Mouse (Mus musculus): ENCODE results near the gene Gnaz. TPM values are rescaled to one million over a fixed set of nuclear protein-coding genes. Genes with fewer than 3 reads are reported as not detected.

The Gnaz gene
- polyA plus RNA-seq, 1 experiment, result 0.44 TPM

GRCm38 (mm10) chr10:74931631-74932030, 35.3 kb upstream of the Gnaz start:
- Histone ChIP-seq H3K27ac (ENCODE audit: insufficient read depth, low read length) (no peak overlapping the region), H3K4me3 (ENCODE audit: insufficient read depth, low read length) (no peak overlapping the region), H3K4me1 (ENCODE audit: control insufficient read depth, insufficient read depth, low read length) (no peaks in the 10 kb centered on the region)
- TF ChIP-seq CTCF (IDR thresholded peaks at IDR 0.05; ENCODE audit: borderline replicate concordance, insufficient read depth, low read length), result no peak
- no peak for TF ChIP-seq POLR2A (IDR thresholded peaks at IDR 0.05; ENCODE audit: low read depth, low read length)

GRCm38 (mm10) chr10:74932487-74932886, 34.5 kb upstream of the Gnaz start:
- H3K27ac ChIP-seq (ENCODE audit: insufficient read depth, low read length), result no peak overlapping the region
- H3K4me3 ChIP-seq (ENCODE audit: insufficient read depth, low read length), result no peak overlapping the region
- TF ChIP-seq CTCF (IDR thresholded peaks at IDR 0.05; ENCODE audit: borderline replicate concordance, insufficient read depth, low read length) (no peak), POLR2A (IDR thresholded peaks at IDR 0.05; ENCODE audit: low read depth, low read length) (no peak)
- no peaks in the 10 kb centered on the region for H3K4me1 ChIP-seq (ENCODE audit: control insufficient read depth, insufficient read depth, low read length)

GRCm38 (mm10) chr10:74933548-74934190, 33.3 kb upstream of the Gnaz start:
- H3K4me3 ChIP-seq (ENCODE audit: insufficient read depth, low read length), result no peak overlapping the region
- TF ChIP-seq POLR2A (IDR thresholded peaks at IDR 0.05; ENCODE audit: low read depth, low read length) (no peak), CTCF (IDR thresholded peaks at IDR 0.05; ENCODE audit: borderline replicate concordance, insufficient read depth, low read length) (peak; percentile 24; the same call in 1 of the 2 replicates)
- no peak overlapping the region for H3K27ac ChIP-seq (ENCODE audit: insufficient read depth, low read length)

GRCm38 (mm10) chr10:74934521-74934920, 32.5 kb upstream of the Gnaz start:
- TF ChIP-seq POLR2A (IDR thresholded peaks at IDR 0.05; ENCODE audit: low read depth, low read length), result no peak
- TF ChIP-seq CTCF (IDR thresholded peaks at IDR 0.05; ENCODE audit: borderline replicate concordance, insufficient read depth, low read length), result peak; percentile 51; the same call in 1 of the 2 replicates
- no peak overlapping the region for H3K4me3 ChIP-seq (ENCODE audit: insufficient read depth, low read length)
- H3K4me1 ChIP-seq (ENCODE audit: control insufficient read depth, insufficient read depth, low read length), result no peaks in the 10 kb centered on the region
- no peak overlapping the region for H3K27ac ChIP-seq (ENCODE audit: insufficient read depth, low read length)

More at GRCm38 (mm10) chr10:74933548-74934190, 33.3 kb upstream of the Gnaz start:
- no peaks in the 10 kb centered on the region for H3K4me1 ChIP-seq (ENCODE audit: control insufficient read depth, insufficient read depth, low read length)

GRCm38 (mm10) chr10:74935016-74935415, 32.0 kb upstream of the Gnaz start:
- no peak overlapping the region for H3K27ac ChIP-seq (ENCODE audit: insufficient read depth, low read length)
- TF ChIP-seq CTCF (IDR thresholded peaks at IDR 0.05; ENCODE audit: borderline replicate concordance, insufficient read depth, low read length), result no peak
- TF ChIP-seq POLR2A (IDR thresholded peaks at IDR 0.05; ENCODE audit: low read depth, low read length), result no peak
- H3K4me1 ChIP-seq (ENCODE audit: control insufficient read depth, insufficient read depth, low read length), result no peaks in the 10 kb centered on the region
- H3K4me3 ChIP-seq (ENCODE audit: insufficient read depth, low read length), result no peak overlapping the region

GRCm38 (mm10) chr10:74937003-74937790, 29.8 kb upstream of the Gnaz start:
- peak; percentile 92 for TF ChIP-seq CTCF (IDR thresholded peaks at IDR 0.05; ENCODE audit: borderline replicate concordance, insufficient read depth, low read length)
- TF ChIP-seq POLR2A (IDR thresholded peaks at IDR 0.05; ENCODE audit: low read depth, low read length), result no peak
- no peak overlapping the region for H3K4me3 ChIP-seq (ENCODE audit: insufficient read depth, low read length)
- H3K27ac ChIP-seq (ENCODE audit: insufficient read depth, low read length), result no peak overlapping the region
- no peaks in the 10 kb centered on the region for H3K4me1 ChIP-seq (ENCODE audit: control insufficient read depth, insufficient read depth, low read length)

GRCm38 (mm10) chr10:74938410-74938809, 28.6 kb upstream of the Gnaz start:
- TF ChIP-seq POLR2A (IDR thresholded peaks at IDR 0.05; ENCODE audit: low read depth, low read length) (no peak), CTCF (IDR thresholded peaks at IDR 0.05; ENCODE audit: borderline replicate concordance, insufficient read depth, low read length) (no peak)
- Histone ChIP-seq H3K4me3 (ENCODE audit: insufficient read depth, low read length) (no peak overlapping the region), H3K27ac (ENCODE audit: insufficient read depth, low read length) (no peak overlapping the region), H3K4me1 (ENCODE audit: control insufficient read depth, insufficient read depth, low read length) (no peaks in the 10 kb centered on the region)

- Histone ChIP-seq H3K4me3 (ENCODE audit: insufficient read depth, low read length) (no peak overlapping the region), H3K4me1 (ENCODE audit: control insufficient read depth, insufficient read depth, low read length) (no peaks in the 10 kb centered on the region), H3K27ac (ENCODE audit: insufficient read depth, low read length) (no peak overlapping the region)
- TF ChIP-seq CTCF (IDR thresholded peaks at IDR 0.05; ENCODE audit: borderline replicate concordance, insufficient read depth, low read length) (peak; percentile 25; the same call in 1 of the 2 replicates), POLR2A (IDR thresholded peaks at IDR 0.05; ENCODE audit: low read depth, low read length) (no peak)
These were observed 27.7 kb upstream of the Gnaz start for GRCm38 (mm10) chr10:74939300-74939699.

GRCm38 (mm10) chr10:74940795-74941194, 26.2 kb upstream of the Gnaz start:
- Histone ChIP-seq H3K4me3 (ENCODE audit: insufficient read depth, low read length) (no peak overlapping the region), H3K27ac (ENCODE audit: insufficient read depth, low read length) (no peak overlapping the region), H3K4me1 (ENCODE audit: control insufficient read depth, insufficient read depth, low read length) (no peaks in the 10 kb centered on the region)
- TF ChIP-seq POLR2A (IDR thresholded peaks at IDR 0.05; ENCODE audit: low read depth, low read length) (no peak), CTCF (IDR thresholded peaks at IDR 0.05; ENCODE audit: borderline replicate concordance, insufficient read depth, low read length) (no peak)

All from embryonic fibroblast, embryonic 13.5 days (primary cell).